Mouse (Mus musculus): ENCODE data around the gene Fgf8.

DNA sequence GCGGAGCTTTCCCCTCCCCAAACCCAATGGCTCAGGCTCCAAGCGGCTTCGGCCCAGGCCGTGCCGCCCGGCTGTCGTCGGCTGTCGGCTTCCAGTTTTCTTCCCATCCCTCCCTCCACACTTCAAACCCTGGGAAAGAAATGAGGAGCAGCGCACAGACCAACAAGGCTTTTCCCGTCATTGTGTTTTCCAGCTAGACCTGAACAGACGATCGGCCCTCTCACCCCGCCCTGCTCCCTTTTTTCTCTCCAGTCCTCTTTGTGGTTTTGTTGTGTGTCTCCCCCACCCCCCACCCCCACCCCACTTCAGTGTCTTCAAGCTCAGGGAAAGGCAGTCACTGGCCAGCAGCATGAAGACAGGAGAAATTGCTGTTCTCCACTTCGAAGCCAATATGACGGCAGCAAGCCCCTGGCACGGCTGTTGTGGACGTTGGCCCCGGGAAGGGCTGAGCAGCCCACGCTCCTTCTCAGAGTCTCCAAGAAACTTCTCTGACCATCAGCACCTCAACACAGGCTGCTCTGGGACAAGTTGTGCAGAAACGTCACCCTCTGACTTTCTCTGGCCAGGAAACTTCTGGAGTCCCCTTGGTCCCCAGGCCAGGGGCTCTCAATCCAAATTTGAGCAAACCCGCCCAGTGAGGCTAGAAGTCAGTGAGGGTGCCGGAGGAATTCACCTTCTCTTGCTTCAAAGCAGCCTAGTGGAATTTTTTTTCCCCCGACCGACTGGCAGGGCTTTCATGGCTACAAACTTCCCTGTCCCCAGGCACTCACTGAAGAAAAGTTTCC, 47.0 kb downstream of the Fgf8 start:
- no peak for TF ChIP-seq POLR2A (IDR thresholded peaks at IDR 0.05; ENCODE audit: borderline replicate concordance, control insufficient read depth, low read depth, low read length)
- TF ChIP-seq CTCF (IDR thresholded peaks at IDR 0.05; ENCODE audit: control insufficient read depth, insufficient read depth, low read length), result no peak

Measured in bone marrow, adult 2 months (tissue).